Mouse (Mus musculus): ENCODE data around the gene Cd274.

GRCm38 (mm10) chr19:29366226-29366968, 858 bp upstream of the Cd274 start:
- TF ChIP-seq POLR2A (IDR thresholded peaks at IDR 0.05; ENCODE audit: low read depth, low read length) (no peak), CTCF (conservative IDR thresholded peaks at IDR 0.05; ENCODE audit: insufficient read depth, insufficient read length, low read depth, low read length) (no peak)

Data from kidney, adult 2 months (tissue).